Mouse (Mus musculus): ENCODE results near the gene Ntf5. TPM values are rescaled to one million over a fixed set of nuclear protein-coding genes. Genes with fewer than 3 reads are reported as not detected.

Gene Ntf5
- 1.5 and 1.6 TPM in 2 replicates for polyA plus RNA-seq (2015; fragmentation: Nextera tagmentation; extraction: Ambion mirVana)

DNA sequence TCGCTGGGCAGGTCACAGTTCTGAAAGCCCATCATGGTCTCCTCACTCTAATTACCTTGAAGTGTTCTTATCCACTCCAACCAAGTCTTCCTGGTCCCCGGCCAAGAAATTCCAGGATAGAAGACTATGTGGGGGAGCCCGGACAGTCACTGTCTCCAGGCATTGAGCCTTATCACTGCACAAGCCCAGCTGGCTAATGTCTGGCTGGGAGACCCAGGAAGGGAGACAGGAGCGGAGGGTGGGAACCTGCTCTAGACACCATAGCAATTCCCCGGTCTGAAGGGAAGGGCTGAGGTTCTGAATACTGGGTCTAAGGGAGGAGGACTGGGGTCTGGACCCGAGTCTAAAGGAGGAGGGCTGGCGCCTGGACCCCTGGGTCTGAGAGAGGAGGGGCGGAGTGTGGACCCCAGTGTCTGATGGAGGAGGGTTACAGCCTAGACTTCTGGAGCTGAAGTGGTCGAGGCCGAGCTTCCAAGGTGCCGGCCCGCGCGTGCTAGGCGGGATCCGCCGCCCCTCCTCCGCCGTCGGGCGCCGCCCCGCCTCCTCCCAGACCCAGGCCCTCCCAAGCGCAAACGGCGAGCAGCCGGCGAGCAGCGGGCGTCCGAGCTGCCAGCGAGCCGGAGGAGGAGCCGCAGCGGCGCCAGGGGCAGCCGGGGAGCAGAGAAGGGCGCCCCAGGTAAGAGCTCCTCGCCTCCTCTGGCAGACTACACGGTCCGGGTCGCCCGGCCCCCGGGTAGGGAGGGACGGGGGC, at the start of gene Ntf5:
Gene Ntf5, plus strand, starts transcription at position 583 of the 751 bp plus-strand sequence.
- Histone ChIP-seq H3K9ac (replicated peaks; ENCODE audit: low read length) (peak within 1 kb of the TSS; percentile 77), H3K4me1 (ENCODE audit: insufficient read depth, low read length) (peaks cover 26% of the 10 kb centered on the region), H3K4me2 (replicated peaks; ENCODE audit: low read depth, low read length) (peak within 1 kb of the TSS; percentile 93), H3K36me3 (ENCODE audit: insufficient read depth, low read length) (no peaks in the 10 kb centered on the region), H3K9me3 (ENCODE audit: low read length) (no peaks in the 10 kb centered on the region), H3K27ac (ENCODE audit: low read length) (no peak within 1 kb of the TSS), H3K27me3 (ENCODE audit: insufficient read depth, low read length) (peaks cover 88% of the 10 kb centered on the region), H3K4me3 (ENCODE audit: low read length) (peak within 1 kb of the TSS; percentile 65)
- 2% methylated on average over 44 of the region's 45 CpGs for WGBS
- ATAC-seq (ENCODE audit: low FRiP score, low TSS enrichment) = peak; percentile 60

DNA sequence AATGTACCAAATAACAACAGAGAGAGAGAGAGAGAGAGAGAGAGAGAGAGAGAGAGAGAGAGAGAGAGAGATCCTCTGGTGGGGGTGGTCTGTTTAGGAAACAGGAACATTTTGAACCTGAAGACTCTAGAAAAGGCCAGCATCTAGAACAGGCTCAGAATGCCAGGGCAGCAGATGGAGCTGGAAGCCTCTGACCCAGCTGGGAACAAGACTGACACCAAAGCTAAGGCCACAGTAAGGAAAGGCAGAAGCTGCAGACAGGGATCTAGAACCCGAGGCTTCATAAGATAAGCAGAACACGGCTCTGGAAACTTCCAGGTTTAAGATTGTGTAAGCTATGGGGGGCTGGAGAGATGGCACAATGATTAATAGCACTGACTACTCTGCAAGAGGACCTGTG, 49.5 kb upstream of the Ntf5 start:
- Histone ChIP-seq H3K9ac (replicated peaks; ENCODE audit: low read length) (no peak overlapping the region), H3K4me3 (ENCODE audit: low read length) (no peak overlapping the region), H3K4me2 (replicated peaks; ENCODE audit: low read depth, low read length) (no peak overlapping the region), H3K27me3 (ENCODE audit: insufficient read depth, low read length) (peaks cover 69% of the 10 kb centered on the region), H3K4me1 (ENCODE audit: insufficient read depth, low read length) (peaks cover 23% of the 10 kb centered on the region), H3K9me3 (ENCODE audit: low read length) (no peaks in the 10 kb centered on the region), H3K36me3 (ENCODE audit: insufficient read depth, low read length) (no peaks in the 10 kb centered on the region), H3K27ac (ENCODE audit: low read length) (no peak overlapping the region)
- ATAC-seq (ENCODE audit: low FRiP score, low TSS enrichment) = no peak
- 90% methylated on average over 2 of the region's 2 CpGs for WGBS

- no peak overlapping the region for H3K27ac ChIP-seq (ENCODE audit: low read length)
- peaks cover 33% of the 10 kb centered on the region for H3K4me1 ChIP-seq (ENCODE audit: insufficient read depth, low read length)
- H3K9me3 ChIP-seq (ENCODE audit: low read length) = no peaks in the 10 kb centered on the region
- WGBS = 4% methylated on average over 34 of the region's 35 CpGs
- H3K9ac ChIP-seq (replicated peaks; ENCODE audit: low read length) = peak overlapping the region; percentile 67
- peaks cover 66% of the 10 kb centered on the region for H3K27me3 ChIP-seq (ENCODE audit: insufficient read depth, low read length)
- H3K4me3 ChIP-seq (ENCODE audit: low read length) = peak overlapping the region; percentile 60
- H3K4me2 ChIP-seq (replicated peaks; ENCODE audit: low read depth, low read length) = peak overlapping the region; percentile 98
- no peaks in the 10 kb centered on the region for H3K36me3 ChIP-seq (ENCODE audit: insufficient read depth, low read length)
- ATAC-seq (ENCODE audit: low FRiP score, low TSS enrichment) = no peak
Measured at GRCm38 (mm10) chr7:45365742-45366651, 47.5 kb upstream of the Ntf5 start.

GRCm38 (mm10) chr7:45366652-45367019, 46.9 kb upstream of the Ntf5 start, which contains the start of gene Ppfia3:
Ppfia3 (minus strand) TSS chr7:45367019.
- peak within 1 kb of the TSS; percentile 43; the same call in 1 of the 2 replicates for H3K27ac ChIP-seq (ENCODE audit: low read length)
- no peaks in the 10 kb centered on the region for H3K9me3 ChIP-seq (ENCODE audit: low read length)
- peak within 1 kb of the TSS; percentile 67 for H3K9ac ChIP-seq (replicated peaks; ENCODE audit: low read length)
- 2% methylated on average over 16 of the region's 26 CpGs for WGBS
- H3K36me3 ChIP-seq (ENCODE audit: insufficient read depth, low read length) = no peaks in the 10 kb centered on the region
- peak within 1 kb of the TSS; percentile 98 for H3K4me2 ChIP-seq (replicated peaks; ENCODE audit: low read depth, low read length)
- H3K4me1 ChIP-seq (ENCODE audit: insufficient read depth, low read length) = peaks cover 33% of the 10 kb centered on the region
- peak within 1 kb of the TSS; percentile 60 for H3K4me3 ChIP-seq (ENCODE audit: low read length)
- peaks cover 63% of the 10 kb centered on the region for H3K27me3 ChIP-seq (ENCODE audit: insufficient read depth, low read length)
- peak; percentile 5; the same call in 1 of the 2 replicates for ATAC-seq (ENCODE audit: low FRiP score, low TSS enrichment)

DNA sequence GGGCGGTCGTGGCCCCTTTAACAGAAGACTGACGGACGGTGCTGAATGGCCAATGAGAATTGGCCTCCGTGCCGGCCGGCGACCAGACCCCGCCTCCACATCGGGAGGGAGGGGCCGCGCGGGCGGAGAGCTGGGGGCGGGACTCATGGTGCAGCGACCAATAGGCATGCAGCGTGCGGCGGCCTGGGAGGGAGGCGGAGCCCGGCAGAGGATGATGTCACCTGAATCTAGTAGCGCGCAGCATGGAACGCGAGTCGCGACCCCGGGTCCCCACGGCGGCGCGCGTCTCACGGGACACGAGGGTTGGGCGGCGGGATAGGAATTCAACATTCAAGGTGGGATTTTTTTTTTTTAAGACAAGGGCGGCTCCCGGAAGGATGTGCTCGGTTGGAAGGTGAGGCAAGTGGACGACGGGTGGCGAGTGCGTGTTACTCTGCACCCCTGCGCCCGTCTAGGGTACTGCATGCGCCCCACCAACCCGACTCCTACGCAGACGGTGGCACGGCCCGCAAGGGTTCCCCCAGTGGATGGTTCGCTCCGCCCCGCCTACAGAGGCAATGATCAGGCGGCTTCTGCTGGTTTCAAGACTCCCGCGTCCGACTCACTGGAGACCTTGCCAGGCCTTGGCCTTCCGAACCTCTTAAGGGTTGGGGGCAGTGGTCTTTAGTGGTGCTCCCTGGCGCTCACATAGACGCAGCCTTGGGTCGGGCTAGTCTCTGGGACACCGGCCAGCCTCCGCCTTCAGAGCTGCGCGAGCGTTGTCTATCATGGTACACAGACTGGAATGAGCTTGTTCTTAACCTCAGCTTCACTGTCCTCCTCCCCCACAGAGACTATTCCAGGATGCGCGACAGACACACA, 46.2 kb upstream of the Ntf5 start:
- Histone ChIP-seq H3K4me3 (ENCODE audit: low read length) (peak overlapping the region; percentile 60), H3K4me1 (ENCODE audit: insufficient read depth, low read length) (peaks cover 28% of the 10 kb centered on the region), H3K27me3 (ENCODE audit: insufficient read depth, low read length) (peaks cover 57% of the 10 kb centered on the region), H3K27ac (ENCODE audit: low read length) (peak overlapping the region; percentile 43; the same call in 1 of the 2 replicates), H3K9ac (replicated peaks; ENCODE audit: low read length) (peak overlapping the region; percentile 67), H3K36me3 (ENCODE audit: insufficient read depth, low read length) (no peaks in the 10 kb centered on the region; the same call in 1 of the 2 replicates), H3K9me3 (ENCODE audit: low read length) (no peaks in the 10 kb centered on the region), H3K4me2 (replicated peaks; ENCODE audit: low read depth, low read length) (peak overlapping the region; percentile 98)
- under 1% methylated on average over 70 of the region's 70 CpGs for WGBS
- peak; percentile 79 for ATAC-seq (ENCODE audit: low FRiP score, low TSS enrichment)

- Histone ChIP-seq H3K27ac (ENCODE audit: low read length) (no peak overlapping the region), H3K4me2 (replicated peaks; ENCODE audit: low read depth, low read length) (peak overlapping the region; percentile 98; the same call in 1 of the 2 replicates), H3K27me3 (ENCODE audit: insufficient read depth, low read length) (peaks cover 48% of the 10 kb centered on the region), H3K9me3 (ENCODE audit: low read length) (no peaks in the 10 kb centered on the region), H3K4me1 (ENCODE audit: insufficient read depth, low read length) (peaks cover 28% of the 10 kb centered on the region), H3K36me3 (ENCODE audit: insufficient read depth, low read length) (no peaks in the 10 kb centered on the region; the same call in 1 of the 2 replicates), H3K9ac (replicated peaks; ENCODE audit: low read length) (no peak overlapping the region), H3K4me3 (ENCODE audit: low read length) (no peak overlapping the region)
- WGBS = 85% methylated on average over 15 of the region's 15 CpGs
- no peak for ATAC-seq (ENCODE audit: low FRiP score, low TSS enrichment)
Measured at GRCm38 (mm10) chr7:45368178-45368577, 45.3 kb upstream of the Ntf5 start.

DNA sequence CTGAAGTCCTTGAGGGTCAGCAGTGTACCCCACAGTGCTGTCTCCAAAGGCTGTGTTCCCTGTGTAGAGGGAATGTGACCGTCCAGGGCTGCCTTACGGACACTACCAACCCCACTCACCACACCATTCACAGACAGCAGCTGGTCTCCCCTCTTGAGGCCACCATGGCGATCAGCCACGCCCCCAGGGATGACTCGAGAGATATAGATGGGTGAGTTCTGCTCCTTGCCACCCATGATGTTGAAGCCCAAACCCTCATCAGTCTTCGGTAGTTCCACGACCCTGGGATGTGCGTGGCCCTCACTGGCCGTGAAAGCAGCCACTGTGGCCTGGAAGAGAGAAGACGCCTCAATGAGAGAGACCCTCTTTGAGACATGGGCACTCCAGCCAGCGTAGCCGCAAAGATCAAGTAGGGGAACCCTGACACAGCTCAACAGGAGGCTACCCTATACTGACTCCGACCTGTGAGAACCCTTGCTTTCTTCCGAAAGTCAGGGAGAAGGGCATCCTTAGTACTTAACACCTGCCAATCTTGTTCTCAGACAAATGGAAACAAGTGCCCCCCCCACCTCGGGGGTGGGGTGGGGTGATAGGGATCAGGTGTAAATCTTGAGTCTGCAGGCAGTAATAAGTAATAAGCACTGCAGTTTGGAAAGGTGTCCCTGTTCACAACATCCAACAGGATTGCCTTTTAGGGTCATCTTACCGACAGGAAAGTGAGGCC, 44.3 kb upstream of the Ntf5 start:
- Histone ChIP-seq H3K27ac (ENCODE audit: low read length) (no peak overlapping the region), H3K4me3 (ENCODE audit: low read length) (no peak overlapping the region), H3K9ac (replicated peaks; ENCODE audit: low read length) (no peak overlapping the region), H3K4me1 (ENCODE audit: insufficient read depth, low read length) (peaks cover 28% of the 10 kb centered on the region), H3K4me2 (replicated peaks; ENCODE audit: low read depth, low read length) (0 out of 2 replicates have a peak overlapping the region, but pooled peaks have one; percentile 96), H3K36me3 (ENCODE audit: insufficient read depth, low read length) (peaks cover 8% of the 10 kb centered on the region), H3K27me3 (ENCODE audit: insufficient read depth, low read length) (peaks cover 38% of the 10 kb centered on the region), H3K9me3 (ENCODE audit: low read length) (no peaks in the 10 kb centered on the region)
- ATAC-seq (ENCODE audit: low FRiP score, low TSS enrichment) = no peak
- WGBS = 73% methylated on average over 16 of the region's 16 CpGs

DNA sequence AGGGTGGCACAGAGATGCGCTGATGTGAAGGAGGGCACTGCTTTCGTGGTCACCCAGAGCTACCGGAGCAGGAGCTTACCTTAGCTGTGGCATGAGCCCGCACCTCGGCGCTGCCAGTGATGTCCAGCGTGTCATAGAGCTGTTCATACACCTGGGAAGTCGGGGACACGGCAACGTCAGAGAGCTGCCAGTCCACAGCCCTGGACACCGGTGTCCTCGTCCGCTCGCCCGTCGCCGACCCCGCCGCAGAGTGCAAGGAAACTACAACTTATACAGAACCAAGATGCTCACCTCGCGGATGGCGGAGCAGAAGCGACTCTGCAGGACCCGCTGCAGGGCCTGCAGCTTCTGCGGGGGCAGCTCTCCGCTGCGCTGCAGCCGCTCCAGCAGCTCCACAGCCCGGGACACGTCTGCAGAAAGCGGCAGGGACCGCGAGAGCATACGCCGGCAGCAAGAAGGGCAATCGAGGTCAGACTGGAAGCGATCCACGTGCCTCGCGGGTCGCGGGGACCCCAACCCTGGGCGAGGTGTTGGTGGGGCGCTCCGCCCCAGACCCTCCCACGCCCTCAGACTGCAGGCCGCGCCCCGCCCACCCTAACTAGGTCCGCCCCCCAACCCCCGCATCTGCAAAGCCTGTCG, 43.5 kb upstream of the Ntf5 start:
- WGBS = 6% methylated on average over 52 of the region's 52 CpGs
- ATAC-seq (ENCODE audit: low FRiP score, low TSS enrichment) = peak; percentile 0; the same call in 1 of the 2 replicates
- H3K4me2 ChIP-seq (replicated peaks; ENCODE audit: low read depth, low read length) = peak overlapping the region; percentile 96

More for the DNA sequence above, 43.5 kb upstream of the Ntf5 start:
- Histone ChIP-seq H3K9me3 (ENCODE audit: low read length) (no peaks in the 10 kb centered on the region), H3K4me3 (ENCODE audit: low read length) (peak overlapping the region; percentile 59), H3K27ac (ENCODE audit: low read length) (no peak overlapping the region), H3K36me3 (ENCODE audit: insufficient read depth, low read length) (peaks cover 9% of the 10 kb centered on the region), H3K27me3 (ENCODE audit: insufficient read depth, low read length) (peaks cover 32% of the 10 kb centered on the region), H3K9ac (replicated peaks; ENCODE audit: low read length) (peak overlapping the region; percentile 22), H3K4me1 (ENCODE audit: insufficient read depth, low read length) (peaks cover 28% of the 10 kb centered on the region)

Data from kidney, embryonic 16.5 days (tissue).